Mouse (Mus musculus) kidney, embryonic 16.5 days (tissue): ENCODE results near the gene Aoc2. TPM values are rescaled to one million over a fixed set of nuclear protein-coding genes. Genes with fewer than 3 reads are reported as not detected.
"Not testable (repeated sequence)": the region's sequence is repeated elsewhere in the genome, so short reads cannot be mapped to it uniquely, and the experiment has no call there.

Experiments
- ATAC-seq: fragments of 200-750 bp; cut with Nextera tagmentation; 2 replicates; pipeline ENCODE4 v1.8.0; 2017; ENCODE audit warnings: moderate TSS enrichment; ENCODE audit not compliant: low FRiP score, low TSS enrichment
- H3K27ac ChIP-seq: fragments of 300-500 bp; sonication (generic); 2 replicates; pipeline ENCODE4 v1.5.1; 2014; ENCODE audit warnings: low read length
- H3K27me3 ChIP-seq: fragments of 300-500 bp; sonication (generic); 2 replicates; pipeline ENCODE4 v1.6.1; 2014; ENCODE audit warnings: low read length, control low read depth, mixed read lengths; ENCODE audit not compliant: insufficient read depth
- H3K36me3 ChIP-seq: fragments of 300-500 bp; sonication (generic); 2 replicates; pipeline ENCODE4 v1.6.1; 2014; ENCODE audit warnings: low read length, control low read depth, mixed read lengths; ENCODE audit not compliant: insufficient read depth
- H3K4me1 ChIP-seq: fragments of 300-500 bp; sonication (generic); 2 replicates; pipeline ENCODE4 v1.6.1; 2014; ENCODE audit warnings: low read length, control low read depth, mixed read lengths; ENCODE audit not compliant: insufficient read depth
- H3K4me2 ChIP-seq: fragments of 300-500 bp; sonication (generic); replicated peaks from 2 replicates; pipeline ENCODE4 v1.6.1; 2014; ENCODE audit warnings: low read depth, low read length
- H3K4me3 ChIP-seq: fragments of 300-500 bp; sonication (generic); 2 replicates; pipeline ENCODE4 v1.5.1; 2014; ENCODE audit warnings: mild to moderate bottlenecking, low read length
- H3K9ac ChIP-seq: fragments of 300-500 bp; sonication (generic); replicated peaks from 2 replicates; pipeline ENCODE4 v1.6.1; 2014; ENCODE audit warnings: low read length
- H3K9me3 ChIP-seq: fragments of 300-500 bp; sonication (generic); 2 replicates; pipeline ENCODE4 v1.6.1; 2016; ENCODE audit warnings: low read length, control low read depth
- WGBS: fragments of 180-500 bp; shearing (Covaris S2); extraction: QIAGEN DNeasy Blood & Tissue Kit; methylation state at CpG from one replicate; pipeline ENCODE4 v1.1.7; 2014; 5-methylcytosine and 5-hydroxymethylcytosine counted together
- polyA plus RNA-seq: library from polyadenylated mRNA; unstranded; fragments of >200 nt; fragmentation: Nextera tagmentation; extraction: Ambion mirVana; gene quantifications from 2 replicates; pipeline ENCODE4 v1.2.1, GENCODE M21; 2015

The Aoc2 gene
- polyA plus RNA-seq, 1 experiment from 2014 or later = 1.7 TPM

DNA sequence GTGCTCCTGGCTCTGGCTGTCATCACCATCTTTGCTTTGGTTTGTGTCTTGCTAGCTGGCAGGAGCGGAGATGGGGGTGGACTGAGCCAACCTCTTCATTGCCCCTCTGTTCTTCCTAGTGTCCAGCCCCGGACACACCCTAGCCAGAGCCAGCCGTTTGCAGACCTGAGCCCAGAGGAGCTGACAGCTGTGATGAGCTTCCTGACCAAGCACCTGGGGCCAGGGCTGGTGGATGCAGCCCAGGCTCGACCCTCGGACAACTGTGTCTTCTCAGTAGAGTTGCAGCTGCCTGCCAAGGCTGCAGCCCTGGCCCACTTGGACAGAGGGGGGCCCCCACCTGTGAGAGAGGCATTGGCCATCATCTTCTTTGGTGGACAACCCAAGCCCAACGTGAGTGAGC is 6.1 kb downstream of the Aoc2 start:
- H3K9ac ChIP-seq, H3K4me3 ChIP-seq, H3K4me2 ChIP-seq, ATAC-seq, H3K36me3 ChIP-seq, H3K4me1 ChIP-seq, H3K27me3 ChIP-seq, H3K27ac ChIP-seq, H3K9me3 ChIP-seq: not testable (repeated sequence)
- 80% methylated on average over 6 of the region's 6 CpGs for WGBS

DNA sequence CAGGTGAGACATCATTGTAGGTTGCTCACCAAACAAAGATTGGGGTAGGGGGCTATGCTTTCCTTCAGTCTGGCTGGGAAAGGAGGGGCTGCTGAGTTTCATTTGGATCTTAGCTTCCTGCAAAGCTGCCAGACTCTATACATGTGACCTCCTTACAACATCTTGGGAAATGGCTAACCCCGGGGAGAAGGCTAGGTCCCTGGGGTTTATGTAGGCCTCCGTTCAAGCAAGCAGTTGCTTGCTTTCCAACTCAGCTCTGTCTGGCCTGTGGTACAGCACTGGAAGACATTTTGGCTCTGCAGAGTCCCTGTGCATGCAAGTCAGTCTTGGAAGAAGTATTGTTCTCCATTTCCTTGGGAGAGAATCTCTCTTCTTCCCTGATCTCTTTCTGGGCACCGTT is 7.7 kb downstream of the Aoc2 start:
- ATAC-seq = no peak
- no peaks in the 10 kb centered on the region for H3K36me3 ChIP-seq
- H3K9ac ChIP-seq = no peak overlapping the region
- no peaks in the 10 kb centered on the region for H3K27me3 ChIP-seq
- WGBS = 68% methylated on average over 3 of the region's 3 CpGs
- no peak overlapping the region for H3K27ac ChIP-seq
- H3K4me2 ChIP-seq = no peak overlapping the region
- H3K4me3 ChIP-seq = no peak overlapping the region
- peaks cover 7% of the 10 kb centered on the region for H3K4me1 ChIP-seq
- H3K9me3 ChIP-seq = no peaks in the 10 kb centered on the region

DNA sequence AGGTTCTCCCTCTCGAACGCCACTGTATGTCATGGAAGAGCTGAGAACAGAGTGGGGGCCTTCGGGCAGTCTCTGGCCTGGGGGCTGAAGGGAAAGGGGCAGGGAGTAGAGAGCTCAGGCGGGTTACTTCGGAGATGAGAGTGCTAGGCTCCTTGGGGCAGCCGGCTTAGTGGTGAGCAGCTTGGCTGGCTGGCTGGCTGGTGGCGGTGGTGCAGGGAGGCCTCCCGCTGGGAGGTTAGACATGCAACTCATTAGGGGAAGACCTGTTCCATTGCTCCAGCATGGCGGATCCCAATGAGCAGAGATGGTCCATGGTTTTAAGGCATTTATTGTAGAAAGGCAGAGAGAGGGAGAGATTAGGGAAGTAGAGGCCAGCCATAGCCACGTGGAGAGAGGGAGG is 9.2 kb downstream of the Aoc2 start:
- Histone ChIP-seq H3K9ac (no peak overlapping the region), H3K4me1 (peaks cover 17% of the 10 kb centered on the region), H3K4me2 (no peak overlapping the region), H3K36me3 (no peaks in the 10 kb centered on the region), H3K9me3 (no peaks in the 10 kb centered on the region), H3K27me3 (no peaks in the 10 kb centered on the region), H3K27ac (no peak overlapping the region), H3K4me3 (no peak overlapping the region)
- 49% methylated on average over 10 of the region's 10 CpGs for WGBS
- ATAC-seq = no peak

DNA sequence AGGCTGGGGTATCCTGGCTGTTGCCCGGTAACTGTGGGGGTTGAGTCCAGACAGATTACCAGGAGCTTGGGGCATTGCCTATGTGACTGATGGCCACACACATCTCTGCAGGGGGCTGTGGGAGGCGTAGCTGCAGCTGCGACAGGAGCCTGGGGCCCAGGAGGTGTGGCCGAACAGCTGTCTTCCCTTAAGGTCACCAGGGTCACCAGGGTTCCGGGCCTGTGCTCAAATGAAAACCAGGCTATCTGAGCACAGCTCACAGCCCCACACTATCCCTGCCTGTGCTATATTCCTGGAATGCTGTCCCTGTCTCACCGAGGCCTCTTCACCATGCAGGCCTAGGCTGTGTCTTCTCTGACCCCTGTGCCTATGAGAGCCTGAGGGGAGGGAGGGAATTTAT is 9.7 kb downstream of the Aoc2 start:
- Histone ChIP-seq H3K4me2 (no peak overlapping the region), H3K27ac (no peak overlapping the region), H3K9ac (no peak overlapping the region), H3K36me3 (no peaks in the 10 kb centered on the region), H3K4me3 (no peak overlapping the region), H3K4me1 (peaks cover 17% of the 10 kb centered on the region), H3K27me3 (no peaks in the 10 kb centered on the region), H3K9me3 (no peaks in the 10 kb centered on the region)
- no peak for ATAC-seq
- WGBS = 17% methylated on average over 6 of the region's 6 CpGs

DNA sequence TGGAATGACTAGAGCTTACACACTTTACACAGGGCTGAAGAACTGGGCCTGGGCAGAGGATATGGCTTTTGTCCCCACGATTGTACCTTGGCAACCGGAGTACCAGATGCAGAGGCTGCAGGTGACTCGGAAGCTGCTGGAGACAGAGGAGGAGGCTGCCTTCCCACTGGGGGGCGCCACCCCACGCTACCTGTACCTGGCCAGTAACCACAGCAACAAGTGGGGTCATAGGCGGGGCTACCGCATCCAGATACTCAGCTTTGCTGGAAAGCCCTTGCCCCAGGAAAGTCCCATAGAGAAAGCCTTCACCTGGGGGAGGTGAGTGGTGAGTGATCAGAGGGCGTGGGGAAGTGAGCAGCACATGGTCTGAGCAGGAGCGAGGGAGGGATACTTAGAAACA is 10.8 kb downstream of the Aoc2 start:
- Histone ChIP-seq H3K9me3 (no peaks in the 10 kb centered on the region), H3K9ac (no peak overlapping the region), H3K36me3 (no peaks in the 10 kb centered on the region), H3K4me2 (no peak overlapping the region), H3K27me3 (no peaks in the 10 kb centered on the region), H3K27ac (no peak overlapping the region), H3K4me1 (peaks cover 17% of the 10 kb centered on the region), H3K4me3 (no peak overlapping the region)
- no peak for ATAC-seq
- WGBS = 85% methylated on average over 9 of the region's 9 CpGs

DNA sequence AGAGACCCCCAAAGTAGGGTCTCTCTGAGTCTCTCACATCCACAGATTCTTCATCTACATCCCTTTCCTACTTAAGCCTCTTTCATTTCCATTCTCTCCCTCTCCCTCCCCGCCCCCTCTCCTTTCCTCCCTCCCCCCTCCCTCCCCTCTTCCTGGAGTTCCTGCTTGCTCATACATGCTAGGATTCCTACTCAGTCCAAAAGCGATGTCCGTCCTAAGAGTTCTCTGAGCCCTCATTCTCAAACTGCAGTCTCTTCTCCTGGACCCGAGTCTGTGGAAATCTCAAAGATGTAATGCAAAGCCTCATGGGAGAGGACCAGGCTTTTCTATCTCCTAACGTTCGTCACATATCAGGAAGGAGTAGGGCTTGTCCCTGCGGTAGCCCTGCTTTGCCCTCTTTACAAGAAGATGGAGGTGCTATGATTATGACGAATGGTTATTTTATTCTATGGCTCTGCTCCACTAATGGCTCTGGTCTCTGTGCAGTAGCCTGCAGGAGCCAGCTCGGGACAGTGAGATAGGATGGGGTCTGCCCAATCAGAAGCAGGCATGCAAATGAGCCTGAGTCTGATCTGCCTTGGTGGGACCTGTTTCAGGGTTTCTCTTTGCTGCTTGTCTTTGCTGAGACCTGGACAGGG is 13.4 kb downstream of the Aoc2 start:
- ATAC-seq = peak; percentile 94
- Histone ChIP-seq H3K9me3 (no peaks in the 10 kb centered on the region), H3K36me3 (no peaks in the 10 kb centered on the region), H3K27ac (peak overlapping the region; percentile 71), H3K4me1 (peaks cover 17% of the 10 kb centered on the region), H3K4me2 (peak overlapping the region; percentile 62), H3K4me3 (peak overlapping the region; percentile 38), H3K27me3 (no peaks in the 10 kb centered on the region), H3K9ac (peak overlapping the region; percentile 49; the same call in 1 of the 2 replicates)
- WGBS = 0% methylated on average over 9 of the region's 9 CpGs

DNA sequence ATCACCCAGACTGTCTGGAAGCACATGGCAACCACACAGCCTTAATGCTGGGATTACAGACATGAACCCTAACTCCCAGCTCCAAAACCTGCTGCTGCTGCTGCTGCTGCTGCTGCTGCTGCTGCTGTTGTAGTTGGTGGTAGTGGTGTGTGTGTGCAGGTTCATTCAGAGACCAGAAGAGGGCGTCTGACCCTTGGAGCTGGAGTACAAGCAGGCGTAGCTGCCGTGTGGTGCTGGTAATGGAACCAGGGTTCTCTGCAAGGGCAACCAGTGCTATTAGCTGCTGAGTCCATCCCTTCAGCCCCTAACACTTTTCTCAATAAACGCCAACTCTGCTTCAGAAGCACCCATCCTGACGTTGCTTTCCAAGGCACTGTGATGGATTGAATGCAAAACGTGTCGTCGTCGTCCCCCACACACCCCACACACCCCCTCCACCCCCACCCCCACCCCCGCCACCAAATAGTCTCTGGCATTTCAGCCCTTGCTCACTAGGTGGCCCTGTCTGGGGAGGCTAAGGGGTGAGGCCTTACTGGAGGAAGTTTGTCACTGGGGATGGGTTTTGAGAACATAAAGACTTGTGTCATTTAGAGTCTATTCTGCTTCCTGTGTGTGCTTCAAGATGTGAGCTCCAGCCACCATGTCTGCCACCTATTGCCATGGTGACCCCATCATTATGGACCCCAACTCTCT is 22.4 kb downstream of the Aoc2 start:
- no peak overlapping the region for H3K9ac ChIP-seq
- ATAC-seq = no peak
- no peak overlapping the region for H3K4me3 ChIP-seq
- no peaks in the 10 kb centered on the region for H3K27me3 ChIP-seq
- no peaks in the 10 kb centered on the region for H3K36me3 ChIP-seq
- WGBS = 78% methylated on average over 10 of the region's 10 CpGs
- no peak overlapping the region for H3K4me2 ChIP-seq
- H3K27ac ChIP-seq = no peak overlapping the region
- no peaks in the 10 kb centered on the region; the same call in 1 of the 2 replicates for H3K9me3 ChIP-seq
- H3K4me1 ChIP-seq = no peaks in the 10 kb centered on the region; the same call in 1 of the 2 replicates

DNA sequence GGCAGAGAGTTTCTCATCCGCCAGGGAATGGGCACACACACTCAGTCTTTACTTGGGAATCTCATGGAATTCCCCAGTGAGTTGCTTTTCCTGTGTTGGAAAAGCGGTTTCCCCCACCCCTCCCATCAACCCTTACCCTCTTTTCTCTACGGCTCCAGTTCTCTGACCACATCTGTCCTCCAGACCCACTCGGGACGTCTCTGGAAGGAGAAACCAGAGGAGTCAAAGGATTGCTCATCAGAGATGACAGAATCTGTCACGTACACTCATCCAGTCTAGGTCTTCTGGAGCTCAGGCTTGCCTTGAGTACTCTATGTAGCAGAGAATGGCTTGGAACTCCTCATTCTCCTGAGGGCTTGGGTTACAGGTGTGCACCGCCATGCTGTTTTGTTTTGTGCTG is 23.9 kb downstream of the Aoc2 start:
- H3K27ac ChIP-seq = no peak overlapping the region
- 67% methylated on average over 7 of the region's 7 CpGs for WGBS
- H3K9me3 ChIP-seq = no peaks in the 10 kb centered on the region; the same call in 1 of the 2 replicates
- no peaks in the 10 kb centered on the region; the same call in none of the 2 replicates for H3K4me1 ChIP-seq
- H3K9ac ChIP-seq = no peak overlapping the region
- no peaks in the 10 kb centered on the region for H3K36me3 ChIP-seq
- no peak for ATAC-seq
- no peaks in the 10 kb centered on the region for H3K27me3 ChIP-seq
- H3K4me2 ChIP-seq = no peak overlapping the region
- no peak overlapping the region for H3K4me3 ChIP-seq

DNA sequence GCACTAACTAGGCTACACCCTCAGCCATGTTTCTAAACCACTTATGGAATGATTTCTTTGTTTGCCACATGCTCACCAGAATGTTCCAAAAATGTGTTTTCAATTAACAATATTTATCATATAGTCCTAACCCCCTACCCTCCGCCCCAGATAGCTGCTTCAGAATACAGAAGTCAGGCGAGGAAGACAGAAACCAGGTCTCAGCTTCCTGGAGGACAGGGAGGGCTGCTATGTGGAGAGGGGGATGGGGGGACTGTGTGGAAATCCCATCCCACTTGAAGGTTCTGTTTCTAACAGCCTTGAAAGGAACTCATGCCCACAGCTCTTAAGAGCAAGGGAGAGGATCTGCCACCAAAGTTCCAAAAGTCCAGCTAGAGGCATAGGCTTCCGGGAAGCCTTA is 24.4 kb downstream of the Aoc2 start:
- H3K4me2 ChIP-seq = no peak overlapping the region
- H3K9ac ChIP-seq = no peak overlapping the region
- H3K9me3 ChIP-seq = no peaks in the 10 kb centered on the region; the same call in 1 of the 2 replicates
- H3K27ac ChIP-seq = no peak overlapping the region
- no peaks in the 10 kb centered on the region for H3K27me3 ChIP-seq
- no peak for ATAC-seq
- no peaks in the 10 kb centered on the region for H3K36me3 ChIP-seq
- 82% methylated on average over 3 of the region's 3 CpGs for WGBS
- no peaks in the 10 kb centered on the region; the same call in none of the 2 replicates for H3K4me1 ChIP-seq
- H3K4me3 ChIP-seq = no peak overlapping the region

DNA sequence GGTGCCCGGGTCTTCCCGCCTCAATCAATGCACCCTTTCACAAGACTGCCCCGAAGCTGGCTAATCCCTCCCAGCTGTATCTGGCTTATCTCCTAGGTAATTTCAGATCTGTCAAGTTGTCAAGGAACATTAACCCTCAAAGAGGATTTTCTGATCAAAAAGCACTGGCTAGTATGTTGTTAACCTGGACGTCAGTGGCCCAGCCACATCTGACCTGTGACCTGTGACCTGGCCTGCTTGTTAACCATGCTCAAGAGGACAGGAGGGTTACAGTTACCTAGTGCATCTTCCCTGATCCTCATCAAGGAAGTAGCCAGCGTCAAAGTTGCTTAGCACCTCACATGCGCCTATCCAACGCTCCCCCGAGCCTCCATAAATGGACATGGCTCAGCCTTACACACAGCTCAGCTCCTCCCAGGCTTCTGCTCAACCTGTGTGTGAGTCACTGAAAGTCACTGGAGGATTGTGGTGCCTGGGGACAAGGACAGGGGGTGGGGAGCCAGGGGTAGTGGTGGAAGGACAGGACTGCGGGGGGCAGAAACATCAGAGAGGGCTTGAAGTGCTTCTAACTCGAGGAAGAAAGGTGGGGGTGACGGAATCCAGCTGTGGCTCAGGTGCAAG is 26.3 kb downstream of the Aoc2 start:
- 51% methylated on average over 11 of the region's 11 CpGs for WGBS
- no peak; the same call in 1 of the 2 replicates for ATAC-seq

More for the DNA sequence above, 26.3 kb downstream of the Aoc2 start:
- no peak overlapping the region for H3K4me3 ChIP-seq
- no peak overlapping the region for H3K4me2 ChIP-seq
- no peak overlapping the region for H3K9ac ChIP-seq
- no peak overlapping the region for H3K27ac ChIP-seq
- H3K4me1 ChIP-seq = no peaks in the 10 kb centered on the region; the same call in none of the 2 replicates
- no peaks in the 10 kb centered on the region; the same call in 1 of the 2 replicates for H3K9me3 ChIP-seq
- H3K27me3 ChIP-seq = no peaks in the 10 kb centered on the region
- no peaks in the 10 kb centered on the region for H3K36me3 ChIP-seq
